Mouse (Mus musculus) kidney, adult 2 months (tissue): ENCODE data around the gene Olfr353.

Experiments used
- CTCF ChIP-seq: fragments of 200-500 bp; conservative IDR thresholded peaks from 2 replicates; pipeline ENCODE4 v1.5.1; 2011; ENCODE audit warnings: low read depth, mild to moderate bottlenecking, control low read depth, low read length, moderate library complexity, mixed read lengths; ENCODE audit not compliant: insufficient read depth, insufficient read length
- POLR2A ChIP-seq: fragments of 200-500 bp; IDR thresholded peaks from one replicate; pipeline ENCODE4 v1.6.1; 2011; ENCODE audit warnings: low read depth, low read length, control low read depth

DNA sequence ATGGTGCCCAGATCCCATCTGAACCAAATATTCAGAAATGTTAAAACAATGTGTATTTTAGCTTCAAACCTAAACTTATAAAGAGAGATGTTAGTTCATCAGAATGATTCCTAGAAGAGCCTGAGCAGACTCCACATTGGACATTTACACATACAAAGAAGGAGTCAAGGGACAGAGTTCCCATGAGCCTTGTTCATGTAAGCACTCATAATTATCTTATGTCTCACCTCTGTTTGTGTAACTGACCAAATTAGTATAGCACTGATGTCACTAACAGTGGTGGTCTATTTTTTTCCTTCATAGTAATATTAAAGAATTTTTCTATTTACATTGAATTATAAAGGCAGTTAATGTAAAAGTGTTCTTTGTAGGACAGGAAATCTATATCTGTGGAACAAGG, at the start of gene Olfr353:
- TF ChIP-seq POLR2A (no peak), CTCF (no peak)
